Mouse (Mus musculus): ENCODE results near the gene Fbxl19. TPM values are rescaled to one million over a fixed set of nuclear protein-coding genes. Genes with fewer than 3 reads are reported as not detected.
"Not testable (repeated sequence)": the region's sequence is repeated elsewhere in the genome, so short reads cannot be mapped to it uniquely, and the experiment has no call there.

Fbxl19 gene
- polyA plus RNA-seq, 1 experiment from 2014 or later = 9.3 TPM

DNA sequence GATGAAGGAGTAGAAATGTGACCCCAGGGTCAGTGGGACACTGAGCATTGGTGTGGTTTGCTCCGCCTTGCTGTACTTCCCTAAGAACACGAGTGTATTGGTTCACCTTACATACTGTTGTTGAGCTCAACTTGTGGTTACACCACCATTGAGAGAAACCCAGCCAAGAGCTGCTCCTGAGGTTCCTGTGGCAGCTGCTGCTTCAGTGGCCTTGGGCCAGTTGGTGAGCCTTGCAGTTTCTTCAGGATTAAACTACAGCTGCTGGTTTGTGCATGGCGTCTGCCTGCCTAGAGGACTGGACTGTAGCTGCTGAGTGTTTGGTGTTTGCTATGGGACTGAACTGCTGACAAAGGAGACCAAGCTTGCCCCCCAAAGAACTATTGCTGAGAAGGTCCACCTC, 32.9 kb upstream of the Fbxl19 start:
- Histone ChIP-seq H3K36me3 (peaks cover 1% of the 10 kb centered on the region; the same call in 1 of the 2 replicates), H3K27ac (no peak overlapping the region), H3K4me2 (no peak overlapping the region), H3K9ac (no peak overlapping the region), H3K9me3 (no peaks in the 10 kb centered on the region), H3K4me1 (replicated peaks) (peaks cover 38% of the 10 kb centered on the region), H3K27me3 (0 out of 2 replicates have a peak, but pooled peaks cover 3% of the 10 kb centered on the region), H3K4me3 (no peak overlapping the region)
- ATAC-seq (ENCODE audit: low FRiP score) = no peak
- WGBS = 73% methylated on average over 3 of the region's 3 CpGs

- Histone ChIP-seq H3K4me1 (replicated peaks) (peaks cover 33% of the 10 kb centered on the region), H3K36me3 (no peaks in the 10 kb centered on the region), H3K9me3 (no peaks in the 10 kb centered on the region), H3K27me3 (peaks cover 14% of the 10 kb centered on the region), H3K4me3 (peak within 1 kb of the TSS; percentile 33), H3K9ac (peak within 1 kb of the TSS; percentile 65), H3K4me2 (peak within 1 kb of the TSS; percentile 55), H3K27ac (peak within 1 kb of the TSS; percentile 58)
- 1% methylated on average over 28 of the region's 28 CpGs for WGBS
- ATAC-seq (ENCODE audit: low FRiP score) = peak; percentile 59
Measured at GRCm38 (mm10) chr7:127712461-127713385, 31.6 kb upstream of the Fbxl19 start, which contains the start of gene Ctf1. Ctf1 (plus strand) TSS chr7:127712736.

- WGBS = 89% methylated on average over 4 of the region's 4 CpGs
- ATAC-seq (ENCODE audit: low FRiP score) = no peak
- no peak overlapping the region for H3K4me3 ChIP-seq
Measured at GRCm38 (mm10) chr7:127714816-127715215, 29.5 kb upstream of the Fbxl19 start.

GRCm38 (mm10) chr7:127716992-127717391, 27.4 kb upstream of the Fbxl19 start:
- peak; percentile 37; the same call in 1 of the 2 replicates for ATAC-seq (ENCODE audit: low FRiP score)
- Histone ChIP-seq H3K9me3 (no peaks in the 10 kb centered on the region), H3K4me3 (peak overlapping the region; percentile 32), H3K4me1 (replicated peaks) (peaks cover 21% of the 10 kb centered on the region), H3K27ac (no peak overlapping the region), H3K4me2 (peak overlapping the region; percentile 58), H3K9ac (peak overlapping the region; percentile 65), H3K27me3 (peaks cover 15% of the 10 kb centered on the region), H3K36me3 (no peaks in the 10 kb centered on the region)
- 1% methylated on average over 41 of the region's 41 CpGs for WGBS

More at GRCm38 (mm10) chr7:127714816-127715215, 29.5 kb upstream of the Fbxl19 start:
- H3K27ac ChIP-seq = no peak overlapping the region
- H3K4me2 ChIP-seq = no peak overlapping the region
- H3K36me3 ChIP-seq = no peaks in the 10 kb centered on the region
- H3K27me3 ChIP-seq = peaks cover 15% of the 10 kb centered on the region
- H3K9ac ChIP-seq = no peak overlapping the region
- H3K4me1 ChIP-seq (replicated peaks) = peaks cover 23% of the 10 kb centered on the region
- no peaks in the 10 kb centered on the region for H3K9me3 ChIP-seq

GRCm38 (mm10) chr7:127718339-127718738, 26.0 kb upstream of the Fbxl19 start:
- WGBS = 84% methylated on average over 6 of the region's 6 CpGs
- Histone ChIP-seq H3K36me3 (no peaks in the 10 kb centered on the region), H3K4me1 (replicated peaks) (peaks cover 8% of the 10 kb centered on the region), H3K9ac (no peak overlapping the region), H3K4me3 (no peak overlapping the region), H3K9me3 (no peaks in the 10 kb centered on the region), H3K27me3 (peaks cover 15% of the 10 kb centered on the region), H3K4me2 (no peak overlapping the region), H3K27ac (no peak overlapping the region)
- ATAC-seq (ENCODE audit: low FRiP score) = no peak

DNA sequence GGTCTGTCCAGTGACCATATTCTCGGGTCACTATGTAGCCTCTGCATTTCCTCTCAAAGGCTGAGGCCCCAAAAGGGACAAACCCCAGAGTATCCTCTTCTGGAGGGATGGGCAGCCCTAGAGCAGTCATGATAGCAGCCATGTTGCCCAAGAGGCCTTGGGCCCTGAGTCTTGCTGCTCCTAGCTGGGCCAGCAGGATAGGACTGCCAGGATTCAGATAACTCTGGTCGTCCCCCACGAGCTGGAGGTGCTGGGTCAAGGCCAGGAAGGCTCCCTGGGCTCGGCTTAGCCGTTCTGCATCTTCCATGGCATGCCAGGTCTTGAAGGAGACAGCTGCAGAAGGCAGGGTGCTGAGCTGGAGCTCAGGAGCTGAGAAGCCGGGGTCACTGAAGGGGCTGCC, 25.1 kb upstream of the Fbxl19 start:
- no peak overlapping the region for H3K9ac ChIP-seq
- H3K4me3 ChIP-seq = no peak overlapping the region
- H3K27me3 ChIP-seq = peaks cover 15% of the 10 kb centered on the region
- H3K4me2 ChIP-seq = no peak overlapping the region
- H3K9me3 ChIP-seq = no peaks in the 10 kb centered on the region
- WGBS = 93% methylated on average over 6 of the region's 6 CpGs
- H3K4me1 ChIP-seq (replicated peaks) = peaks cover 7% of the 10 kb centered on the region
- no peak for ATAC-seq (ENCODE audit: low FRiP score)
- H3K36me3 ChIP-seq = no peaks in the 10 kb centered on the region
- no peak overlapping the region for H3K27ac ChIP-seq

- WGBS = 28% methylated on average over 2 of the region's 2 CpGs
- H3K9ac ChIP-seq = no peak overlapping the region
Measured at GRCm38 (mm10) chr7:127725490-127725889, 18.9 kb upstream of the Fbxl19 start.

GRCm38 (mm10) chr7:127725924-127726323, 18.4 kb upstream of the Fbxl19 start:
- 59% methylated on average over 6 of the region's 6 CpGs for WGBS
- H3K27me3 ChIP-seq = no peaks in the 10 kb centered on the region
- H3K4me3 ChIP-seq = no peak overlapping the region
- no peaks in the 10 kb centered on the region for H3K4me1 ChIP-seq (replicated peaks)
- no peak overlapping the region for H3K27ac ChIP-seq
- H3K36me3 ChIP-seq = no peaks in the 10 kb centered on the region
- no peak for ATAC-seq (ENCODE audit: low FRiP score)
- H3K9me3 ChIP-seq = no peaks in the 10 kb centered on the region
- H3K4me2 ChIP-seq = no peak overlapping the region
- H3K9ac ChIP-seq = no peak overlapping the region

More at GRCm38 (mm10) chr7:127725490-127725889, 18.9 kb upstream of the Fbxl19 start:
- Histone ChIP-seq H3K4me3 (no peak overlapping the region), H3K27ac (no peak overlapping the region), H3K27me3 (no peaks in the 10 kb centered on the region), H3K4me1 (replicated peaks) (no peaks in the 10 kb centered on the region), H3K4me2 (no peak overlapping the region), H3K36me3 (no peaks in the 10 kb centered on the region), H3K9me3 (no peaks in the 10 kb centered on the region)
- ATAC-seq (ENCODE audit: low FRiP score) = no peak

GRCm38 (mm10) chr7:127727898-127728297, 16.4 kb upstream of the Fbxl19 start:
- 86% methylated on average over 7 of the region's 7 CpGs for WGBS
- no peaks in the 10 kb centered on the region for H3K4me1 ChIP-seq (replicated peaks)
- no peaks in the 10 kb centered on the region for H3K9me3 ChIP-seq
- no peaks in the 10 kb centered on the region for H3K36me3 ChIP-seq
- ATAC-seq (ENCODE audit: low FRiP score) = no peak
- no peak overlapping the region for H3K27ac ChIP-seq
- H3K4me2 ChIP-seq = no peak overlapping the region
- no peaks in the 10 kb centered on the region for H3K27me3 ChIP-seq
- H3K9ac ChIP-seq = no peak overlapping the region
- H3K4me3 ChIP-seq = no peak overlapping the region

DNA sequence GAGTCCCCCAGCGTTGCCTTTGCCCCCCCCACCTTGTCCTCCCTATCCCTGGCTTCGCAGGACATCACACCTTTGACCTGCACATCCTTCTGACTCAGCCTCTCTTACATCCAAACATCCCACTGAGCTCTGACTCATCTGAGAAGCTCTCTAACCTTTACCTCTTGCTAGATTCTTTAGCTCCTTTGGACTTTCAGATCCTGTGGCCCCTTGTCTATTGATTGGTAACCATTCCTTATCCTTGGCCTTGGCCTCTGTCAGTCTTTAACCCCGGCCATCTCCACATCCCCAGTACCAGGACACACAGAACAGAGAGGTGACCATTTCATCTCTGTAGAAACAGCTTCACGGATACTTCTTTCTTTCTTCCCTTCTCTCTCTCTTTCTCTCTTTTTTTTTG, 14.2 kb upstream of the Fbxl19 start:
- no peak for ATAC-seq (ENCODE audit: low FRiP score)
- H3K27me3 ChIP-seq = no peaks in the 10 kb centered on the region
- no peaks in the 10 kb centered on the region for H3K9me3 ChIP-seq
- 71% methylated on average over 4 of the region's 4 CpGs for WGBS
- no peak overlapping the region for H3K4me2 ChIP-seq
- no peaks in the 10 kb centered on the region for H3K4me1 ChIP-seq (replicated peaks)
- no peak overlapping the region for H3K27ac ChIP-seq
- no peak overlapping the region for H3K4me3 ChIP-seq
- H3K36me3 ChIP-seq = no peaks in the 10 kb centered on the region
- no peak overlapping the region for H3K9ac ChIP-seq

- H3K27me3 ChIP-seq; H3K4me2 ChIP-seq; H3K36me3 ChIP-seq; H3K4me3 ChIP-seq; H3K27ac ChIP-seq; ATAC-seq (ENCODE audit: low FRiP score); H3K9ac ChIP-seq; H3K4me1 ChIP-seq (replicated peaks); H3K9me3 ChIP-seq: not testable (repeated sequence)
- no CpG with 5 or more reads among the region's 5 CpGs for WGBS
Measured at GRCm38 (mm10) chr7:127732066-127732465, 12.3 kb upstream of the Fbxl19 start, which contains the start of gene Ctf2. Ctf2 (minus strand) TSS chr7:127732166.

DNA sequence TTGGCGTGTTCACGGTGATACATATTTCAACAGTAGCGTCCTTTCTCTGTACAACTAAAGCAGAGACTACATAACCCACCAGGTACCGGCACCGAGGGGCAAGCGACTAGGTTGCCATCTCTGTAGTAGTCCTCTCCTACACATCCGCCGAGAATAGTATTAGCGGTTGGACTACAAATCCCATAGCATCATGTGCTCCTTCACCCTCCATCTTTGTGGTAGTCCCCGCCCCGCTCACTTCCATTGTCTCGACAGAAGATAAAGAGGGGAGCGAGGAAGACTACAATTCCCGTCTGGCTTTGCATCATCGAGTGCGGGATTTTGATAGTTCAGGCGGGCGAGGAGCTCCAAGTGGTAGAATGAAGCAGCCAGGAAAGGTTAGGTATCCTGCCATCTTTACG, 908 bp downstream of the Fbxl19 start:
- Histone ChIP-seq H3K36me3 (peaks cover 23% of the 10 kb centered on the region), H3K4me1 (replicated peaks) (peaks cover 27% of the 10 kb centered on the region), H3K9me3 (no peaks in the 10 kb centered on the region), H3K27me3 (no peaks in the 10 kb centered on the region), H3K4me3 (peak overlapping the region; percentile 98), H3K4me2 (peak overlapping the region; percentile 92), H3K9ac (peak overlapping the region; percentile 64), H3K27ac (peak overlapping the region; percentile 89)
- under 1% methylated on average over 19 of the region's 19 CpGs for WGBS
- ATAC-seq (ENCODE audit: low FRiP score) = peak; percentile 90

Measured in hindbrain, embryonic 13.5 days (tissue).